Mouse (Mus musculus) intestine, embryonic 14.5 days (tissue): ENCODE measurements at regions not wholly inside any gene's neighbourhood (a gene's known extent, or its start where the extent isn't known, plus 50 kb on each side); places are given as distances from the start of the nearest gene placed in this dataset.

Experiments
- ATAC-seq: fragments of 200-750 bp; cut with Nextera tagmentation; replicated peaks from 2 replicates; pipeline ENCODE4 v1.8.0; 2017; ENCODE audit warnings: low read depth, moderate number of reproducible peaks, moderate TSS enrichment, moderate library complexity; ENCODE audit not compliant: low FRiP score, low TSS enrichment
- DNase-seq: peaks from one replicate; pipeline ENCODE4 v3.0.0-alpha.2; 2018; ENCODE audit warnings: low spot score
- H3K27ac ChIP-seq: fragments of 300-500 bp; sonication (generic); 2 replicates; pipeline ENCODE4 v1.5.1; 2014; ENCODE audit warnings: low read depth, mild to moderate bottlenecking, control low read depth
- H3K27me3 ChIP-seq: fragments of 300-500 bp; sonication (generic); replicated peaks from 2 replicates; pipeline ENCODE4 v1.6.1; 2014; ENCODE audit warnings: low read length, control low read depth; ENCODE audit not compliant: control insufficient read depth, insufficient read depth
- H3K36me3 ChIP-seq: fragments of 300-500 bp; sonication (generic); 2 replicates; pipeline ENCODE4 v1.6.1; 2014; ENCODE audit warnings: low read length, control low read depth; ENCODE audit not compliant: control insufficient read depth, insufficient read depth
- H3K4me1 ChIP-seq: fragments of 300-500 bp; sonication (generic); replicated peaks from 2 replicates; pipeline ENCODE4 v1.6.1; 2014; ENCODE audit warnings: low read length, control low read depth, mixed read lengths; ENCODE audit not compliant: control insufficient read depth, insufficient read depth
- H3K4me2 ChIP-seq: fragments of 300-500 bp; sonication (generic); 2 replicates; pipeline ENCODE4 v1.6.1; 2014; ENCODE audit warnings: low read length
- H3K4me3 ChIP-seq: fragments of 300-500 bp; sonication (generic); 2 replicates; pipeline ENCODE4 v1.5.1; 2014; ENCODE audit warnings: low read depth, low read length, control low read depth, mixed read lengths
- H3K9ac ChIP-seq: fragments of 300-500 bp; sonication (generic); 2 replicates; pipeline ENCODE4 v1.6.1; 2014; ENCODE audit warnings: mild to moderate bottlenecking, low read length
- H3K9me3 ChIP-seq: fragments of 300-500 bp; sonication (generic); 2 replicates; pipeline ENCODE4 v1.6.1; 2016; ENCODE audit warnings: low read length, control low read depth; ENCODE audit not compliant: control insufficient read depth
- WGBS: fragments of 180-500 bp; shearing (Covaris S2); extraction: QIAGEN DNeasy Blood & Tissue Kit; methylation state at CpG from one replicate; pipeline ENCODE4 v1.1.7; 2014; 5-methylcytosine and 5-hydroxymethylcytosine counted together

- ATAC-seq (no peak), DNase-seq (no peak)
- H3K9me3 ChIP-seq = no peaks in the 10 kb centered on the region
- no peak overlapping the region for H3K4me3 ChIP-seq
- H3K27ac ChIP-seq = no peak overlapping the region
- no peak overlapping the region for H3K9ac ChIP-seq
- no peak overlapping the region for H3K4me2 ChIP-seq
- no peaks in the 10 kb centered on the region for H3K27me3 ChIP-seq
- no peaks in the 10 kb centered on the region for H3K36me3 ChIP-seq
- H3K4me1 ChIP-seq = 0 out of 2 replicates have a peak, but pooled peaks cover 4% of the 10 kb centered on the region
- WGBS = 84% methylated on average over 7 of the region's 7 CpGs
These were observed 128.9 kb upstream of the Ednrb start for GRCm38 (mm10) chr14:103973111-103973510.

GRCm38 (mm10) chr14:103969305-103969704 is 125.1 kb upstream of the Ednrb start:
- Histone ChIP-seq H3K36me3 (no peaks in the 10 kb centered on the region), H3K9me3 (no peaks in the 10 kb centered on the region), H3K4me1 (no peaks in the 10 kb centered on the region), H3K27me3 (no peaks in the 10 kb centered on the region), H3K9ac (no peak overlapping the region), H3K4me3 (no peak overlapping the region), H3K4me2 (no peak overlapping the region), H3K27ac (no peak overlapping the region)
- WGBS = 65% methylated on average over 2 of the region's 2 CpGs
- DNase-seq (no peak), ATAC-seq (no peak)

- Histone ChIP-seq H3K27me3 (no peaks in the 10 kb centered on the region), H3K4me3 (no peak overlapping the region), H3K4me2 (no peak overlapping the region), H3K9me3 (no peaks in the 10 kb centered on the region), H3K9ac (no peak overlapping the region), H3K27ac (no peak overlapping the region), H3K4me1 (no peaks in the 10 kb centered on the region), H3K36me3 (no peaks in the 10 kb centered on the region)
- DNase-seq = no peak
- WGBS = 58% methylated on average over 2 of the region's 2 CpGs
- no peak for ATAC-seq
These were observed 122.1 kb upstream of the Ednrb start for GRCm38 (mm10) chr14:103966293-103966692.

- Histone ChIP-seq H3K9me3 (no peaks in the 10 kb centered on the region), H3K27me3 (no peaks in the 10 kb centered on the region), H3K4me3 (no peak overlapping the region), H3K36me3 (no peaks in the 10 kb centered on the region), H3K9ac (no peak overlapping the region), H3K27ac (no peak overlapping the region), H3K4me1 (no peaks in the 10 kb centered on the region), H3K4me2 (no peak overlapping the region)
- DNase-seq (no peak), ATAC-seq (no peak)
- WGBS = 69% methylated on average over 11 of the region's 11 CpGs
These were observed 118.2 kb upstream of the Ednrb start for GRCm38 (mm10) chr14:103962303-103962881.

GRCm38 (mm10) chr14:103951899-103952298 is 107.7 kb upstream of the Ednrb start:
- ATAC-seq = no peak
- 69% methylated on average over 6 of the region's 6 CpGs for WGBS

GRCm38 (mm10) chr14:103949950-103950349 is 105.7 kb upstream of the Ednrb start:
- Histone ChIP-seq H3K9me3 (no peaks in the 10 kb centered on the region), H3K27ac (no peak overlapping the region), H3K9ac (no peak overlapping the region), H3K4me1 (no peaks in the 10 kb centered on the region), H3K36me3 (no peaks in the 10 kb centered on the region), H3K27me3 (no peaks in the 10 kb centered on the region), H3K4me2 (no peak overlapping the region), H3K4me3 (no peak overlapping the region)
- 69% methylated on average over 6 of the region's 6 CpGs for WGBS
- DNase-seq (no peak), ATAC-seq (no peak)

More at GRCm38 (mm10) chr14:103951899-103952298, 107.7 kb upstream of the Ednrb start:
- H3K27ac ChIP-seq = no peak overlapping the region
- H3K9me3 ChIP-seq = no peaks in the 10 kb centered on the region
- no peak for DNase-seq
- H3K4me2 ChIP-seq = no peak overlapping the region
- no peaks in the 10 kb centered on the region for H3K27me3 ChIP-seq
- no peak overlapping the region for H3K4me3 ChIP-seq
- H3K36me3 ChIP-seq = no peaks in the 10 kb centered on the region
- no peaks in the 10 kb centered on the region for H3K4me1 ChIP-seq
- no peak overlapping the region for H3K9ac ChIP-seq

- H3K9ac ChIP-seq = no peak overlapping the region
- DNase-seq (no peak), ATAC-seq (no peak)
- no peak overlapping the region for H3K4me2 ChIP-seq
- H3K27me3 ChIP-seq = no peaks in the 10 kb centered on the region
- WGBS = 44% methylated on average over 3 of the region's 3 CpGs
- no peak overlapping the region for H3K4me3 ChIP-seq
- no peaks in the 10 kb centered on the region for H3K9me3 ChIP-seq
- H3K27ac ChIP-seq = no peak overlapping the region
- H3K4me1 ChIP-seq = no peaks in the 10 kb centered on the region
- no peaks in the 10 kb centered on the region for H3K36me3 ChIP-seq
These were observed 104.0 kb upstream of the Ednrb start for GRCm38 (mm10) chr14:103948026-103948777.

- H3K4me2 ChIP-seq = no peak overlapping the region
- no peaks in the 10 kb centered on the region for H3K27me3 ChIP-seq
- 44% methylated on average over 1 of the region's 1 CpGs for WGBS
- H3K4me3 ChIP-seq = no peak overlapping the region
- no peaks in the 10 kb centered on the region for H3K36me3 ChIP-seq
- ATAC-seq = no peak
- no peak overlapping the region for H3K27ac ChIP-seq
- DNase-seq = no peak
- no peak overlapping the region for H3K9ac ChIP-seq
- H3K4me1 ChIP-seq = no peaks in the 10 kb centered on the region
- H3K9me3 ChIP-seq = no peaks in the 10 kb centered on the region
These were observed 101.6 kb upstream of the Ednrb start for GRCm38 (mm10) chr14:103945753-103946152.

- Histone ChIP-seq H3K4me1 (peaks cover 3% of the 10 kb centered on the region; the same call in 1 of the 2 replicates), H3K27ac (no peak overlapping the region), H3K9me3 (no peaks in the 10 kb centered on the region), H3K9ac (no peak overlapping the region), H3K27me3 (no peaks in the 10 kb centered on the region), H3K36me3 (no peaks in the 10 kb centered on the region), H3K4me2 (no peak overlapping the region), H3K4me3 (no peak overlapping the region)
- ATAC-seq (no peak), DNase-seq (no peak)
- WGBS = 14% methylated on average over 3 of the region's 3 CpGs
These were observed 95.7 kb upstream of the Ednrb start for GRCm38 (mm10) chr14:103939867-103940266.
